Mouse (Mus musculus): Measurements from ENCODE around the gene Tubgcp6. TPM values are rescaled to one million over a fixed set of nuclear protein-coding genes. Genes with fewer than 3 reads are reported as not detected.

The Tubgcp6 gene
- polyA plus RNA-seq, 1 experiment from 2014 or later, result 17.2 TPM

GRCm38 (mm10) chr15:89076156-89076731 is 46.7 kb downstream of the Tubgcp6 start:
- Histone ChIP-seq H3K36me3 (replicated peaks; ENCODE audit: control insufficient read depth, insufficient read depth) (peaks cover 16% of the 10 kb centered on the region), H3K4me1 (replicated peaks; ENCODE audit: control insufficient read depth, insufficient read depth, low read length) (peaks cover 35% of the 10 kb centered on the region), H3K4me2 (replicated peaks) (peak overlapping the region; percentile 92), H3K9ac (peak overlapping the region; percentile 93), H3K4me3 (replicated peaks; ENCODE audit: low read length) (peak overlapping the region; percentile 91), H3K9me3 (ENCODE audit: control insufficient read depth, low read length) (no peaks in the 10 kb centered on the region), H3K27ac (peak overlapping the region; percentile 90), H3K27me3 (ENCODE audit: control insufficient read depth, insufficient read depth, low read length) (no peaks in the 10 kb centered on the region)
- under 1% methylated on average over 38 of the region's 39 CpGs for WGBS
- peak; percentile 72 for ATAC-seq (ENCODE audit: low FRiP score)
- peak; percentile 33 for DNase-seq (ENCODE audit: low spot score)

- Histone ChIP-seq H3K4me3 (replicated peaks; ENCODE audit: low read length) (peak overlapping the region; percentile 91), H3K4me2 (replicated peaks) (peak overlapping the region; percentile 92), H3K27ac (peak overlapping the region; percentile 90), H3K27me3 (ENCODE audit: control insufficient read depth, insufficient read depth, low read length) (no peaks in the 10 kb centered on the region), H3K4me1 (replicated peaks; ENCODE audit: control insufficient read depth, insufficient read depth, low read length) (peaks cover 35% of the 10 kb centered on the region), H3K9me3 (ENCODE audit: control insufficient read depth, low read length) (no peaks in the 10 kb centered on the region), H3K36me3 (replicated peaks; ENCODE audit: control insufficient read depth, insufficient read depth) (peaks cover 10% of the 10 kb centered on the region), H3K9ac (peak overlapping the region; percentile 93)
- peak; percentile 88 for DNase-seq (ENCODE audit: low spot score)
- ATAC-seq (ENCODE audit: low FRiP score), result peak; percentile 91
- under 1% methylated on average over 47 of the region's 59 CpGs for WGBS
Measured at GRCm38 (mm10) chr15:89075478-89076147, 47.3 kb downstream of the Tubgcp6 start.

- Histone ChIP-seq H3K4me2 (replicated peaks) (peak within 1 kb of the TSS; percentile 92), H3K36me3 (replicated peaks; ENCODE audit: control insufficient read depth, insufficient read depth) (peaks cover 11% of the 10 kb centered on the region), H3K4me3 (replicated peaks; ENCODE audit: low read length) (peak within 1 kb of the TSS; percentile 91), H3K9ac (peak within 1 kb of the TSS; percentile 93), H3K9me3 (ENCODE audit: control insufficient read depth, low read length) (no peaks in the 10 kb centered on the region), H3K27me3 (ENCODE audit: control insufficient read depth, insufficient read depth, low read length) (no peaks in the 10 kb centered on the region), H3K4me1 (replicated peaks; ENCODE audit: control insufficient read depth, insufficient read depth, low read length) (peaks cover 35% of the 10 kb centered on the region), H3K27ac (peak within 1 kb of the TSS; percentile 90)
- no peak for DNase-seq (ENCODE audit: low spot score)
- no peak for ATAC-seq (ENCODE audit: low FRiP score)
- WGBS, result 22% methylated on average over 11 of the region's 11 CpGs
Measured at GRCm38 (mm10) chr15:89074613-89075477, 48.1 kb downstream of the Tubgcp6 start, which contains the start of gene Trabd. TSS of gene Trabd (plus strand) at chr15:89075124.

- Histone ChIP-seq H3K4me3 (replicated peaks; ENCODE audit: low read length) (no peak overlapping the region), H3K4me1 (replicated peaks; ENCODE audit: control insufficient read depth, insufficient read depth, low read length) (peaks cover 35% of the 10 kb centered on the region), H3K9ac (no peak overlapping the region; the same call in 1 of the 2 replicates), H3K27me3 (ENCODE audit: control insufficient read depth, insufficient read depth, low read length) (no peaks in the 10 kb centered on the region), H3K9me3 (ENCODE audit: control insufficient read depth, low read length) (no peaks in the 10 kb centered on the region), H3K4me2 (replicated peaks) (peak overlapping the region; percentile 92; the same call in 1 of the 2 replicates), H3K27ac (no peak overlapping the region), H3K36me3 (replicated peaks; ENCODE audit: control insufficient read depth, insufficient read depth) (peaks cover 10% of the 10 kb centered on the region)
- DNase-seq (ENCODE audit: low spot score) (no peak), ATAC-seq (ENCODE audit: low FRiP score) (no peak)
- 85% methylated on average over 10 of the region's 10 CpGs for WGBS
Measured at GRCm38 (mm10) chr15:89073993-89074603, 48.8 kb downstream of the Tubgcp6 start.

- H3K27ac ChIP-seq, result no peak overlapping the region
- no peak overlapping the region for H3K4me3 ChIP-seq (replicated peaks; ENCODE audit: low read length)
- peaks cover 15% of the 10 kb centered on the region for H3K4me1 ChIP-seq (replicated peaks; ENCODE audit: control insufficient read depth, insufficient read depth, low read length)
- 69% methylated on average over 24 of the region's 24 CpGs for WGBS
- H3K9ac ChIP-seq, result no peak overlapping the region
- ATAC-seq (ENCODE audit: low FRiP score) (no peak), DNase-seq (ENCODE audit: low spot score) (no peak)
- H3K4me2 ChIP-seq (replicated peaks), result no peak overlapping the region
- peaks cover 32% of the 10 kb centered on the region for H3K27me3 ChIP-seq (ENCODE audit: control insufficient read depth, insufficient read depth, low read length)
- peaks cover 24% of the 10 kb centered on the region for H3K36me3 ChIP-seq (replicated peaks; ENCODE audit: control insufficient read depth, insufficient read depth)
- no peaks in the 10 kb centered on the region for H3K9me3 ChIP-seq (ENCODE audit: control insufficient read depth, low read length)
Measured at GRCm38 (mm10) chr15:89070606-89071005, 52.3 kb downstream of the Tubgcp6 start.

GRCm38 (mm10) chr15:89069336-89069840 is 53.5 kb downstream of the Tubgcp6 start:
- no peak for DNase-seq (ENCODE audit: low spot score)
- peaks cover 3% of the 10 kb centered on the region for H3K4me1 ChIP-seq (replicated peaks; ENCODE audit: control insufficient read depth, insufficient read depth, low read length)
- H3K9ac ChIP-seq, result no peak overlapping the region
- ATAC-seq (ENCODE audit: low FRiP score), result no peak
- peaks cover 32% of the 10 kb centered on the region for H3K27me3 ChIP-seq (ENCODE audit: control insufficient read depth, insufficient read depth, low read length)
- no peaks in the 10 kb centered on the region for H3K9me3 ChIP-seq (ENCODE audit: control insufficient read depth, low read length)
- H3K36me3 ChIP-seq (replicated peaks; ENCODE audit: control insufficient read depth, insufficient read depth), result peaks cover 24% of the 10 kb centered on the region
- WGBS, result 76% methylated on average over 18 of the region's 19 CpGs
- H3K27ac ChIP-seq, result no peak overlapping the region
- H3K4me3 ChIP-seq (replicated peaks; ENCODE audit: low read length), result no peak overlapping the region
- H3K4me2 ChIP-seq (replicated peaks), result no peak overlapping the region

- H3K9me3 ChIP-seq (ENCODE audit: control insufficient read depth, low read length), result no peaks in the 10 kb centered on the region
- peaks cover 32% of the 10 kb centered on the region for H3K27me3 ChIP-seq (ENCODE audit: control insufficient read depth, insufficient read depth, low read length)
- no peak overlapping the region for H3K27ac ChIP-seq
- H3K9ac ChIP-seq, result no peak overlapping the region
- 35% methylated on average over 26 of the region's 26 CpGs for WGBS
- DNase-seq (ENCODE audit: low spot score) (no peak), ATAC-seq (ENCODE audit: low FRiP score) (no peak)
- H3K36me3 ChIP-seq (replicated peaks; ENCODE audit: control insufficient read depth, insufficient read depth), result peaks cover 24% of the 10 kb centered on the region
- no peak overlapping the region for H3K4me3 ChIP-seq (replicated peaks; ENCODE audit: low read length)
- no peak overlapping the region for H3K4me2 ChIP-seq (replicated peaks)
- no peaks in the 10 kb centered on the region for H3K4me1 ChIP-seq (replicated peaks; ENCODE audit: control insufficient read depth, insufficient read depth, low read length)
Measured at GRCm38 (mm10) chr15:89068226-89068625, 54.7 kb downstream of the Tubgcp6 start.

GRCm38 (mm10) chr15:89067609-89068008 is 55.3 kb downstream of the Tubgcp6 start:
- H3K4me2 ChIP-seq (replicated peaks), result no peak overlapping the region
- DNase-seq (ENCODE audit: low spot score), result no peak
- H3K36me3 ChIP-seq (replicated peaks; ENCODE audit: control insufficient read depth, insufficient read depth), result peaks cover 24% of the 10 kb centered on the region
- 42% methylated on average over 35 of the region's 35 CpGs for WGBS
- no peak overlapping the region for H3K27ac ChIP-seq
- H3K4me3 ChIP-seq (replicated peaks; ENCODE audit: low read length), result no peak overlapping the region; the same call in 1 of the 2 replicates
- no peaks in the 10 kb centered on the region for H3K9me3 ChIP-seq (ENCODE audit: control insufficient read depth, low read length)
- no peak for ATAC-seq (ENCODE audit: low FRiP score)
- peaks cover 32% of the 10 kb centered on the region for H3K27me3 ChIP-seq (ENCODE audit: control insufficient read depth, insufficient read depth, low read length)
- H3K9ac ChIP-seq, result no peak overlapping the region
- no peaks in the 10 kb centered on the region for H3K4me1 ChIP-seq (replicated peaks; ENCODE audit: control insufficient read depth, insufficient read depth, low read length)
